In the genomic region with DNA sequence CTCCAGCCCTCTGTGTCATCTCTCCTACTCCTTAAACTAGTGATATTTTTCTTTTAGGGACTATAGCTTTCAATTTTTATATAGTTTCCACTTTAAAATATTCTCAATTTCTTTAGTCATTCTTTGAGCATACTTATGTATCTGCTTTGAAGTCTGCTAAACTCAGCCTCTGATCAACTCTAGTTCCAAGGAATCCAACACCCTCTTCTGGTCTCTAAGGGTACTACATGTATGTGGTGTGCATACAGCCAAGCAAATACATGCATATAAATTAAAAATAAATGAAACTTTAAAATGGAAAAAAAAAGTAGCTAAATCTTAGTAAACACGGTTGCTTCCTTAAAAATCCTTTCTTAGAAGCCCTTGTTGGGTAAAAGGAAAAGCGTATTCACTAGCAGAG, we compare ENCODE assay signal across 9 mouse cellular contexts. TPM values are rescaled to one million over a fixed set of nuclear protein-coding genes. Genes with fewer than 3 reads are reported as not detected.
A peak's percentile ranks its signal among the peaks of the same experiment; 100 is the strongest.
DNase-seq lines count a peak whose midpoint lies in the region; ATAC-seq and TF ChIP-seq lines count a peak whose summit lies in the region.
"Had no signal": no experiment of that assay in that cellular context is flagged by ENCODE, and none has a peak within 500 bp of the region (broad histone marks: within the 10 kb centered on the region; RNA-seq: fewer than 3 reads in every experiment).

No protein-coding gene starts in this region.

- ATAC-seq in liver, embryonic 14.5 days (ENCODE audit: insufficient read depth): no peak
- ATAC-seq in liver, embryonic 11.5 days (replicated peaks; ENCODE audit: low FRiP score): no peak
- peak; percentile 68 for ATAC-seq in megakaryocyte progenitor cell, adult 5-6 weeks (replicated peaks; ENCODE audit: poor library complexity)

- no peaks in the 10 kb centered on the region for H3K27me3 ChIP-seq in liver, embryonic 14.5 days (ENCODE audit: control insufficient read depth, insufficient read depth, low read length)
- no peaks in the 10 kb centered on the region for H3K27me3 ChIP-seq in liver, embryonic 11.5 days (replicated peaks; ENCODE audit: control insufficient read depth, insufficient read depth, low read length)
- no peaks in the 10 kb centered on the region for H3K27me3 ChIP-seq in forebrain, embryonic 10.5 days (ENCODE audit: poor library complexity, severe bottlenecking)
- H3K27me3 ChIP-seq: lung, embryonic 15.5 days had no signal

- peaks cover 3 to 6% of the 10 kb centered on the region in 2 experiments; a peak in 3 of 4 replicates for H3K4me1 ChIP-seq in liver, embryonic 14.5 days (replicated peaks; ENCODE audit: control insufficient read depth in 2 of 2, insufficient read depth in 2 of 2, low read length in 1 of 2)
- H3K4me1 ChIP-seq in liver, embryonic 11.5 days (replicated peaks; ENCODE audit: control insufficient read depth, insufficient read depth, low read length): peaks cover 6% of the 10 kb centered on the region; the same call in 1 of the 2 replicates
- no peaks in the 10 kb centered on the region for H3K4me1 ChIP-seq in ES-E14 (ENCODE audit: control insufficient read depth in 2 of 2, insufficient read depth in 2 of 2, low read length in 2 of 2, poor library complexity in 1 of 2)
- no peaks in the 10 kb centered on the region for H3K4me1 ChIP-seq in forebrain, embryonic 10.5 days
- H3K4me1 ChIP-seq: lung, embryonic 15.5 days had no signal

- H3K4me2 ChIP-seq in liver, embryonic 14.5 days (ENCODE audit: low read depth): no peak overlapping the region
- H3K4me2 ChIP-seq in liver, embryonic 11.5 days: no peak overlapping the region
- H3K4me2 ChIP-seq: lung, embryonic 15.5 days had no signal

- peak; percentile 57; the same call in 1 of the 2 replicates for TF ChIP-seq CTCF in liver, embryonic 14.5 days (IDR thresholded peaks at IDR 0.05; ENCODE audit: low read depth)

- no peak overlapping the region for H3K9ac ChIP-seq in liver, embryonic 14.5 days (replicated peaks)
- H3K9ac ChIP-seq in liver, embryonic 11.5 days (ENCODE audit: low read depth, low read length): no peak overlapping the region
- H3K9ac ChIP-seq in ES-E14 (ENCODE audit: insufficient read depth, low read depth, low read length, poor library complexity, severe bottlenecking): no peak overlapping the region
- H3K9ac ChIP-seq: lung, embryonic 15.5 days had no signal

- H3K36me3 ChIP-seq in liver, embryonic 14.5 days (replicated peaks; ENCODE audit: control insufficient read depth, insufficient read depth, low read depth): peaks cover 20% of the 10 kb centered on the region
- H3K36me3 ChIP-seq in liver, embryonic 11.5 days (ENCODE audit: control insufficient read depth, insufficient read depth, low read length): peaks cover 25% of the 10 kb centered on the region
- peaks cover 23% of the 10 kb centered on the region for H3K36me3 ChIP-seq in ES-E14 (ENCODE audit: control insufficient read depth, insufficient read depth, low read length, poor library complexity, severe bottlenecking)
- H3K36me3 ChIP-seq in forebrain, embryonic 10.5 days (replicated peaks): peaks cover 55% of the 10 kb centered on the region

- H3K27ac ChIP-seq in liver, embryonic 14.5 days: no peak overlapping the region
- H3K27ac ChIP-seq in liver, embryonic 11.5 days (ENCODE audit: low read depth, low read length): no peak overlapping the region
- H3K27ac ChIP-seq in ES-E14 (ENCODE audit: insufficient read depth, low read depth, low read length, poor library complexity, severe bottlenecking): no peak overlapping the region
- no peak overlapping the region for H3K27ac ChIP-seq in forebrain, embryonic 10.5 days
- H3K27ac ChIP-seq: lung, embryonic 15.5 days had no signal

- WGBS in liver, embryonic 14.5 days (ENCODE audit: insufficient replicate concordance): 75% methylated on average over 2 of the region's 2 CpGs
- WGBS in liver, embryonic 11.5 days: 86% methylated on average over 2 of the region's 2 CpGs
- WGBS in forebrain, embryonic 10.5 days: 90% methylated on average over 2 of the region's 2 CpGs

- H3K4me3 ChIP-seq in liver, embryonic 14.5 days (ENCODE audit: insufficient read depth in 1 of 2, low read depth in 2 of 2, low read length in 2 of 2): no peak overlapping the region
- no peak overlapping the region for H3K4me3 ChIP-seq in liver, embryonic 11.5 days (ENCODE audit: low read depth, low read length)
- H3K4me3 ChIP-seq in ES-E14 (ENCODE audit: insufficient read depth in 1 of 2, low read depth in 1 of 2, low read length in 2 of 2, poor library complexity in 1 of 2, severe bottlenecking in 1 of 2): no peak overlapping the region
- H3K4me3 ChIP-seq in forebrain, embryonic 10.5 days: no peak overlapping the region
- H3K4me3 ChIP-seq: lung, embryonic 15.5 days had no signal

- TF ChIP-seq EP300 in liver, embryonic 14.5 days (IDR thresholded peaks at IDR 0.05; ENCODE audit: low read depth): no peak

- H3K9me3 ChIP-seq in liver, embryonic 14.5 days (ENCODE audit: control insufficient read depth, low read length): no peaks in the 10 kb centered on the region
- H3K9me3 ChIP-seq in liver, embryonic 11.5 days (ENCODE audit: control insufficient read depth, low read length): no peaks in the 10 kb centered on the region
- no peaks in the 10 kb centered on the region for H3K9me3 ChIP-seq in ES-E14 (ENCODE audit: control insufficient read depth, insufficient read depth, low read depth, low read length)
- no peaks in the 10 kb centered on the region for H3K9me3 ChIP-seq in forebrain, embryonic 10.5 days
- H3K9me3 ChIP-seq: lung, embryonic 15.5 days had no signal

- in situ Hi-C loops in ES-E14 (cut with MboI; ENCODE audit: low sequenced_read_pairs in 2 of 2, unreplicated experiment in 2 of 2): no loop called here

- peak in 1 of 3 experiments; percentile 38 for DNase-seq in liver, embryonic 14.5 days (ENCODE audit: low read depth in 3 of 3, low spot score in 3 of 3)
- no peak for DNase-seq in liver, embryonic 11.5 days (ENCODE audit: low spot score)
- peak; percentile 30 for DNase-seq in ES-E14 (ENCODE audit: low read depth, low spot score)
- peak; percentile 43 for DNase-seq in c-Kit-positive CD71-negative TER-119-negative erythroid progenitor cells, embryonic 14.5 days (ENCODE audit: low read depth)
- DNase-seq in forebrain, embryonic 10.5 days (ENCODE audit: extremely low spot score, low spot score): no peak
- DNase-seq in testis, postnatal 10 days (ENCODE audit: low spot score): no peak
- no peak for DNase-seq in yolk sac, embryonic 10.5 days (ENCODE audit: low spot score)

TF ChIP-seq in ES-E14, 5 proteins besides CTCF, POLR2A, EP300 and RAD21:
- TF ChIP-seq HCFC1 (IDR thresholded peaks at IDR 0.05; ENCODE audit: borderline replicate concordance, insufficient read depth, low read length) (no peak), ZNF384 (IDR thresholded peaks at IDR 0.05; ENCODE audit: low read depth, low read length) (no peak), CHD2 (IDR thresholded peaks at IDR 0.05; ENCODE audit: low read depth, low read length) (no peak), MAFK (IDR thresholded peaks at IDR 0.05; ENCODE audit: insufficient read depth, low read depth, low read length) (no peak), ZC3H11A (IDR thresholded peaks at IDR 0.05; ENCODE audit: borderline replicate concordance, low read depth, low read length) (no peak)

RNA-seq across cellular contexts. Expression of a gene that starts 4.1 kb away (rescaled TPM):
- 10.9 and 12.3 TPM in 2 replicates for polyA plus RNA-seq in liver, embryonic 14.5 days (2012; rRNA removed)
- 4.0 and 4.7 TPM in 2 replicates for polyA plus RNA-seq in liver, embryonic 14.5 days (2014; fragmentation: Nextera tagmentation; extraction: Ambion mirVana)
- 17.0 and 20.2 TPM in 2 replicates for polyA plus RNA-seq in liver, embryonic 11.5 days (2014; fragmentation: Nextera tagmentation; extraction: Ambion mirVana)
- 30.8 and 48.9 TPM in 2 replicates for total RNA-seq in ES-E14 (2012; rRNA removed)
- total RNA-seq in megakaryocyte progenitor cell, adult 5-6 weeks (2015): 25.4 and 26.5 TPM in 2 replicates
- 12.7 and 18.1 TPM in 2 replicates for total RNA-seq in megakaryocyte progenitor cell, adult 5-6 weeks (2017)
- 29.8 TPM in 2 replicates for polyA plus RNA-seq in forebrain, embryonic 10.5 days (2016; fragmentation: Nextera tagmentation; extraction: Ambion mirVana)

RNA-seq across cellular contexts. Expression of a gene that starts 10.6 kb away (rescaled TPM):
- 13.3 and 21.1 TPM in 2 replicates for polyA plus RNA-seq in liver, embryonic 14.5 days (2012; rRNA removed)
- 14.8 and 16.9 TPM in 2 replicates for polyA plus RNA-seq in liver, embryonic 14.5 days (2014; fragmentation: Nextera tagmentation; extraction: Ambion mirVana)
- polyA plus RNA-seq in liver, embryonic 11.5 days (2014; fragmentation: Nextera tagmentation; extraction: Ambion mirVana): 48.7 and 48.9 TPM in 2 replicates
- total RNA-seq in ES-E14 (2012; rRNA removed): 32.8 and 36.3 TPM in 2 replicates
- 26.8 and 28.6 TPM in 2 replicates for total RNA-seq in megakaryocyte progenitor cell, adult 5-6 weeks (2015)
- total RNA-seq in megakaryocyte progenitor cell, adult 5-6 weeks (2017): 62.1 and 70.2 TPM in 2 replicates
- 80.0 and 84.5 TPM in 2 replicates for polyA plus RNA-seq in forebrain, embryonic 10.5 days (2016; fragmentation: Nextera tagmentation; extraction: Ambion mirVana)

RNA-seq across cellular contexts. Expression of a gene that starts 11.1 kb away (rescaled TPM):
- 7.7 and 8.8 TPM in 2 replicates for polyA plus RNA-seq in liver, embryonic 14.5 days (2012; rRNA removed)
- 8.4 and 10.5 TPM in 2 replicates for polyA plus RNA-seq in liver, embryonic 14.5 days (2014; fragmentation: Nextera tagmentation; extraction: Ambion mirVana)
- polyA plus RNA-seq in liver, embryonic 11.5 days (2014; fragmentation: Nextera tagmentation; extraction: Ambion mirVana): 29.5 and 35.1 TPM in 2 replicates
- 43.5 and 61.3 TPM in 2 replicates for total RNA-seq in ES-E14 (2012; rRNA removed)
- total RNA-seq in megakaryocyte progenitor cell, adult 5-6 weeks (2015): 7.0 and 8.2 TPM in 2 replicates
- total RNA-seq in megakaryocyte progenitor cell, adult 5-6 weeks (2017): 38.2 and 48.2 TPM in 2 replicates
- 43.7 and 47.4 TPM in 2 replicates for polyA plus RNA-seq in forebrain, embryonic 10.5 days (2016; fragmentation: Nextera tagmentation; extraction: Ambion mirVana)

RNA-seq across cellular contexts. Expression of a gene that starts 56.2 kb away (rescaled TPM):
- 39.1 and 40.3 TPM in 2 replicates for polyA plus RNA-seq in liver, embryonic 14.5 days (2012; rRNA removed)
- polyA plus RNA-seq in liver, embryonic 14.5 days (2014; fragmentation: Nextera tagmentation; extraction: Ambion mirVana): 26.2 and 29.3 TPM in 2 replicates
- polyA plus RNA-seq in liver, embryonic 11.5 days (2014; fragmentation: Nextera tagmentation; extraction: Ambion mirVana): 58.8 and 66.4 TPM in 2 replicates
- total RNA-seq in ES-E14 (2012; rRNA removed): 133 and 209 TPM in 2 replicates
- total RNA-seq in megakaryocyte progenitor cell, adult 5-6 weeks (2015): 53.4 and 78.0 TPM in 2 replicates
- total RNA-seq in megakaryocyte progenitor cell, adult 5-6 weeks (2017): 41.9 and 53.0 TPM in 2 replicates
- 81.3 and 83.6 TPM in 2 replicates for polyA plus RNA-seq in forebrain, embryonic 10.5 days (2016; fragmentation: Nextera tagmentation; extraction: Ambion mirVana)

Comparison
In these comparisons a context has a peak if more than half of its experiments do, and no peak if none do; other contexts are left out.
1. DNase-seq: peak in ES-E14 (single experiment) and c-Kit-positive CD71-negative TER-119-negative erythroid progenitor cells, embryonic 14.5 days (single experiment); none in liver, embryonic 11.5 days (single experiment), forebrain, embryonic 10.5 days (single experiment), testis, postnatal 10 days (single experiment) and yolk sac, embryonic 10.5 days (single experiment).